Mouse (Mus musculus): ENCODE results near the gene Ddx25. TPM values are rescaled to one million over a fixed set of nuclear protein-coding genes. Genes with fewer than 3 reads are reported as not detected.

Ddx25 gene
- polyA plus RNA-seq, 1 experiment from 2014 or later, result 1.2 TPM

DNA sequence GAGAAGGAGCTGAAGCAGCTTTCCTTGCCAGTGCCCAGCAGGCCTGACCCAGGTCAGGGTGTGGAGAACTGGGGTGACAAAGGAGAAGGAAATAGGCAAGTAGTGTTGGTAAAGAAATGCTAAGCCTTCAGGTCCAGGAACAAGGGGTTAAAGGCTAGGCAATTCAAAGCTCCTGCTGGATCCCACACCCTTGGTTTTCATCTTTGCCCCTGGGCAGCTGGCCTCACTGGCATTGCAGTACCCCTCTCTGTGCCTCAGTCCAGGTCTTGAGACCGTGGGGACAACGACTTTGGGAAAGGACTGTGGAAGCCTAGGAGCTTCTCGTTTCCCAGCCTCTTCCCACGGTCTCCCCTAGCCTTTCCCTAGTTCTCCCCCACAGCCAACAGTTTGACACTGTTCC is 44.4 kb downstream of the Ddx25 start:
- Histone ChIP-seq H3K4me3 (ENCODE audit: low read length) (no peak overlapping the region), H3K27me3 (replicated peaks; ENCODE audit: control insufficient read depth, insufficient read depth, low read length) (no peaks in the 10 kb centered on the region), H3K27ac (ENCODE audit: low read length) (no peak overlapping the region), H3K36me3 (ENCODE audit: control insufficient read depth, insufficient read depth, low read length) (no peaks in the 10 kb centered on the region), H3K9ac (ENCODE audit: low read depth, low read length) (no peak overlapping the region), H3K4me1 (ENCODE audit: control insufficient read depth, insufficient read depth, low read length) (no peaks in the 10 kb centered on the region), H3K9me3 (ENCODE audit: control insufficient read depth, low read length) (no peaks in the 10 kb centered on the region), H3K4me2 (ENCODE audit: low read depth, low read length) (no peak overlapping the region)
- ATAC-seq, result no peak
- 85% methylated on average over 4 of the region's 4 CpGs for WGBS

DNA sequence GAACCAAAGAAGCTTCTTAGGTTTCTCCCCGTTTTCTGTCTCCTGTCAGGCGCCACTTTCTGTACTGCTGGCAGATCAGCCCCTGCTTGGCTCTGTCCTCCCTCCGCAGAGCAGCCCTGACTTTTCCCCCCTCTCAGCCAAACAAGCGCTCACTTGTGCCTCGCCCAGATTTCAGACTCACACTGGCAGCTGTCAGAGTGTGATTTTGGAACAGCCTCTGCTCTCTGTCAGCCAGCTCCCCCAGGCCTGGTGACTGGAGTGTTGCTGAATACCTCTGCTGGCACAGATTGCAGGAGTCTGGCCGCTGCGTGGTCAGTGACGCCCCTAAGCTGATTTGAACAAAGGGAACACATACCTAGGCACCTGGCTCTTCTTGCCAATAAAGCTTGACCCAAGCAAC is 50.1 kb downstream of the Ddx25 start:
- H3K27me3 ChIP-seq (replicated peaks; ENCODE audit: control insufficient read depth, insufficient read depth, low read length), result no peaks in the 10 kb centered on the region
- no peak overlapping the region for H3K4me3 ChIP-seq (ENCODE audit: low read length)
- no peaks in the 10 kb centered on the region for H3K36me3 ChIP-seq (ENCODE audit: control insufficient read depth, insufficient read depth, low read length)
- 52% methylated on average over 8 of the region's 8 CpGs for WGBS
- H3K4me1 ChIP-seq (ENCODE audit: control insufficient read depth, insufficient read depth, low read length), result no peaks in the 10 kb centered on the region
- H3K4me2 ChIP-seq (ENCODE audit: low read depth, low read length), result no peak overlapping the region
- H3K27ac ChIP-seq (ENCODE audit: low read length), result no peak overlapping the region
- no peaks in the 10 kb centered on the region for H3K9me3 ChIP-seq (ENCODE audit: control insufficient read depth, low read length)
- ATAC-seq, result peak; percentile 44; the same call in 1 of the 2 replicates
- H3K9ac ChIP-seq (ENCODE audit: low read depth, low read length), result no peak overlapping the region

DNA sequence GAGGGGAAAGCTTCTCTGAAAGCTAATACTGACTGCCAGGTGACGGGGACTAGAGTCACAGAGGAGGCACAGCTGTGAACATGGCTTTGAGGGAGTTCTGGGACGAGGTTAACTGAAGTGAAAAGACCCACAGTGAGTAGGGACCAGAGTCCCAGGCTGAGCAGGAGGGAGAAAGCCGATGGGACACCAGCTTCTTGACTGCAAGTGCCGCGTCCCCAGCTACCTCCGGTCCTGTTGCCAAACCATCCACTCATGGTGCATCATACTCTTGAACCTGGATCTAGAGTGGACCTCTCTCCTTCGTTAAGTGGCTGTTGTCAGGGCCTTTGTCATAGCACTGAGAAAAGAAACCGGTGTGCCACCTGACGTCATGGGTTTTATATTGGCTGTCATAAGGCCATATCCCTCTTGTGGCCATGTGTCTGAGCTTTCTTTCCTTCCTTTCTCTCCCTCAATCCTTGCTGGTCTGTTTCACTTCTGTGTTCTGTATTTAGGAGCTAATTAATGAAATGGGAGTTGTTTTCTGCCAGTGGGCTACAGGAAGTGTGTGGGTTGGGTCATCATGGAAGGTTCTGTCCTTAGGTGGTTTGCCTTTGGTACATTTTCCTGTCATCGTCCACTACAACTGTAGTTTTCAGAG is 55.8 kb downstream of the Ddx25 start:
- 91% methylated on average over 10 of the region's 10 CpGs for WGBS
- no peaks in the 10 kb centered on the region for H3K27me3 ChIP-seq (replicated peaks; ENCODE audit: control insufficient read depth, insufficient read depth, low read length)
- ATAC-seq, result no peak
- no peak overlapping the region for H3K27ac ChIP-seq (ENCODE audit: low read length)
- no peaks in the 10 kb centered on the region for H3K9me3 ChIP-seq (ENCODE audit: control insufficient read depth, low read length)
- H3K36me3 ChIP-seq (ENCODE audit: control insufficient read depth, insufficient read depth, low read length), result no peaks in the 10 kb centered on the region
- no peak overlapping the region for H3K9ac ChIP-seq (ENCODE audit: low read depth, low read length)
- H3K4me3 ChIP-seq (ENCODE audit: low read length), result no peak overlapping the region
- no peaks in the 10 kb centered on the region for H3K4me1 ChIP-seq (ENCODE audit: control insufficient read depth, insufficient read depth, low read length)
- no peak overlapping the region for H3K4me2 ChIP-seq (ENCODE audit: low read depth, low read length)

DNA sequence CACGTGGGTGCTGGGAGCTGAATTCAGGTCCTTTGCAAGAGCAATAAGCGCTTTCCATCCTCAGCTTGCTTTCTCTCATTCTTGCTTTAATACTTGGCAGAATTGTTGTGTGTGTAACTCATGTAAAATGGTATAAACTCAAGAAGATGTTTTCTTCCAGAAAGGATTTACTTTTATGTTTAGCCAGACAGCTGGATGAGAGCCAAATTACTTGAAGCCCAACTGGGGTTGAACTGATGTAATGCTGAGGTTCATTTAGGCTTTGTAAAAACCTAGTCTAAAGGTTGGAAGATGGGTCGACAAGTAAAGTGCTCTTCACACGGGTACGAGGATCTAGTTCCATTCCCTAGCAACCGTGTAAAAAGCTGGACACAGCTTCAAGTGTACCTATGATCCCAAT is 58.4 kb downstream of the Ddx25 start:
- no peaks in the 10 kb centered on the region for H3K4me1 ChIP-seq (ENCODE audit: control insufficient read depth, insufficient read depth, low read length)
- H3K4me2 ChIP-seq (ENCODE audit: low read depth, low read length), result no peak overlapping the region
- no peaks in the 10 kb centered on the region for H3K27me3 ChIP-seq (replicated peaks; ENCODE audit: control insufficient read depth, insufficient read depth, low read length)
- no peak for ATAC-seq
- WGBS, result 75% methylated on average over 6 of the region's 6 CpGs
- H3K36me3 ChIP-seq (ENCODE audit: control insufficient read depth, insufficient read depth, low read length), result no peaks in the 10 kb centered on the region
- no peak overlapping the region for H3K9ac ChIP-seq (ENCODE audit: low read depth, low read length)
- H3K4me3 ChIP-seq (ENCODE audit: low read length), result no peak overlapping the region
- H3K27ac ChIP-seq (ENCODE audit: low read length), result no peak overlapping the region
- H3K9me3 ChIP-seq (ENCODE audit: control insufficient read depth, low read length), result no peaks in the 10 kb centered on the region

DNA sequence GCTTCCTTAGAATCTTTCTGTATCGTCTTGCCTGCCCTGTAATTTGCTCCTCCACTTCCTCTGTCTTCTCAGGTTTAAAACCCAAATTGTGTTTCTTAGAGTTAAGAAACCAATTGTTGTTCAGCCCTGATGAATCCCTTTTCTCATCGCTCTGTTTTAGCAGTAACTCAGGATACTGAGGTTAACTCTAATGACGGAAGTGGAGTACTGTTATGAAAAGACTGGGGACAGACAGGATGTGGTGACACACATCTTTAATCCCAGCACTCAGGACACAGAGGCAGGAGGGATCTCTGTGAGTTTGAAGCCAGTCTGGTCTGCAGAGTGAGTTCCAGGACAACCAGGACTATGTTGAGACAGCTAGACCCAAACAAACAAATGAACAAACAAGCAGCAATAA is 62.9 kb downstream of the Ddx25 start:
- H3K4me3 ChIP-seq (ENCODE audit: low read length), result no peak overlapping the region
- H3K9ac ChIP-seq (ENCODE audit: low read depth, low read length), result no peak overlapping the region
- no peak overlapping the region for H3K27ac ChIP-seq (ENCODE audit: low read length)
- WGBS, result 67% methylated on average over 3 of the region's 3 CpGs
- H3K9me3 ChIP-seq (ENCODE audit: control insufficient read depth, low read length), result no peaks in the 10 kb centered on the region
- H3K36me3 ChIP-seq (ENCODE audit: control insufficient read depth, insufficient read depth, low read length), result no peaks in the 10 kb centered on the region
- no peaks in the 10 kb centered on the region for H3K4me1 ChIP-seq (ENCODE audit: control insufficient read depth, insufficient read depth, low read length)
- H3K4me2 ChIP-seq (ENCODE audit: low read depth, low read length), result no peak overlapping the region
- no peak for ATAC-seq
- no peaks in the 10 kb centered on the region for H3K27me3 ChIP-seq (replicated peaks; ENCODE audit: control insufficient read depth, insufficient read depth, low read length)

DNA sequence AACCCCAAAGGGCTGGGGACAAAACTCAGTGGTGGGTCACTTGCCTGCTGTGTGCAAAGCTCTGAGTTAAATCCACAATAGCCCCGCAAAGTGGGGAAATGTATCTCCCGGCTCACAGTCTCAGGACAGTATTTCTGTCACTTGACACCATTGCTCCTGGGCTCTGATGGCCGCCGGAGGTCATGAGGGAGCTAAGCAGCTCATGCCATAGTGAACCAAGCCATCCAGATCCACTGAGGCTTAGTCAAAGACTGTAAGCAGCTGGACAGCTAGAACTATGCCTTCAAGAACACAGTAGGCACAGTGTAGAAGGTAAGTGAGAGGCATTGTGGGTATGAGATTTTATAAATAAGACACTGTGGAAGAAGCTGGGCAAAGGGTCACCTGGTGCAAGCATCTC is 63.4 kb downstream of the Ddx25 start:
- no peak overlapping the region for H3K9ac ChIP-seq (ENCODE audit: low read depth, low read length)
- no peaks in the 10 kb centered on the region for H3K27me3 ChIP-seq (replicated peaks; ENCODE audit: control insufficient read depth, insufficient read depth, low read length)
- H3K4me3 ChIP-seq (ENCODE audit: low read length), result no peak overlapping the region
- no peaks in the 10 kb centered on the region for H3K36me3 ChIP-seq (ENCODE audit: control insufficient read depth, insufficient read depth, low read length)
- no peak for ATAC-seq
- no peak overlapping the region for H3K27ac ChIP-seq (ENCODE audit: low read length)
- no peaks in the 10 kb centered on the region for H3K4me1 ChIP-seq (ENCODE audit: control insufficient read depth, insufficient read depth, low read length)
- WGBS, result 56% methylated on average over 4 of the region's 4 CpGs
- no peaks in the 10 kb centered on the region for H3K9me3 ChIP-seq (ENCODE audit: control insufficient read depth, low read length)
- no peak overlapping the region for H3K4me2 ChIP-seq (ENCODE audit: low read depth, low read length)

DNA sequence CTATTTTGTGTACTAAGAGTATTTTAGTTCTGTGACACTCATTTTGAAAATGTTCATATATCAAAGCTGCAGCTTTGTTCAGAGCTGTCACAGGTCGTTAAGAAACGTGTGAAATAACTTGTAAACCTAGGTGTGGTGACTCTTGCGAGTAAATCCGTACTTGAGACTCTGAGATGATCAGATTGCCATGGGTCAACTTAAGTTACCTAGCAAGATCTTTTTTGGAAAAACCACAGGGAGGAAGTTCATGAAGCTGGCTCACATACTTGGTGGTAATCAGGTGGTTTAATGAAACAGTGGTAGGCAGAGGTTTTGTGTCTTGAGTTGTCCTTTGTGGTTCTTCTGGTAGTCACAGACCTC is 64.6 kb downstream of the Ddx25 start:
- Histone ChIP-seq H3K4me2 (ENCODE audit: low read depth, low read length) (no peak overlapping the region), H3K27ac (ENCODE audit: low read length) (peak overlapping the region; percentile 26; the same call in 1 of the 2 replicates), H3K4me1 (ENCODE audit: control insufficient read depth, insufficient read depth, low read length) (no peaks in the 10 kb centered on the region), H3K36me3 (ENCODE audit: control insufficient read depth, insufficient read depth, low read length) (no peaks in the 10 kb centered on the region), H3K4me3 (ENCODE audit: low read length) (no peak overlapping the region), H3K9me3 (ENCODE audit: control insufficient read depth, low read length) (no peaks in the 10 kb centered on the region), H3K27me3 (replicated peaks; ENCODE audit: control insufficient read depth, insufficient read depth, low read length) (no peaks in the 10 kb centered on the region), H3K9ac (ENCODE audit: low read depth, low read length) (no peak overlapping the region)
- peak; percentile 52 for ATAC-seq
- WGBS, result 51% methylated on average over 4 of the region's 4 CpGs

DNA sequence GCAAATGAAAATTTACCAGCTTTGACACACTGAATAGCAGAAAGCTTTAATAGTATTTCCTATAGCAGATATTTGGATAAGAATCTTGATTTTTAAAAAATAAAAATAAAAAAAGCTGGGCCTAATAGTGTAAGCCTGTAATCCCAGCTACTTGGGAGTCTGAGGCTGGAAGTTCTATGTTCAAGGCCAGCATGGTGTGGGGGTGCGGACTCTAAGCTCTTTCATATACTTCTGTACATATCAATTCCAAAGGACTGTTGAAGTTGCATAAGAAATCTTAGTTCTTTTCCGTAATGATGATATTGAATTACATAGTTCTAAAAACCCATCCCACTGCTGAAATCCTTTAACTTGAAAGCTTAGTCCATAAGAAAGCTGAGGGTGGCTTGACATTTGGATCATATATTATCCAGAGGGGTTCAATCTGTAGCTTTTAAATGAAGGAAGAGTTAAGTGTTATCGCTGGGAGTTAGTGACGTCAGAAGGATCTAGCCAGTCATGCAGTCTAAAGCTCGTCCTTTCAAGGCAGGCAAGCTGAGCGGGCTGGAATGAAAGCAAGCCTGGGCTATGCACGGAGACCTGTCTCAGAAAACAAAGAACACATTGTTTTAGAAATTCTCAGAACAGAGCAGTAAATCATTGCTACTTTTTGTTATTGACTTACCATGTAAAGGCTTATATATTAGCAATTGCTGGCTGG is 65.1 kb downstream of the Ddx25 start:
- peak overlapping the region; percentile 26; the same call in 1 of the 2 replicates for H3K27ac ChIP-seq (ENCODE audit: low read length)
- H3K4me1 ChIP-seq (ENCODE audit: control insufficient read depth, insufficient read depth, low read length), result no peaks in the 10 kb centered on the region
- 47% methylated on average over 7 of the region's 7 CpGs for WGBS

DNA sequence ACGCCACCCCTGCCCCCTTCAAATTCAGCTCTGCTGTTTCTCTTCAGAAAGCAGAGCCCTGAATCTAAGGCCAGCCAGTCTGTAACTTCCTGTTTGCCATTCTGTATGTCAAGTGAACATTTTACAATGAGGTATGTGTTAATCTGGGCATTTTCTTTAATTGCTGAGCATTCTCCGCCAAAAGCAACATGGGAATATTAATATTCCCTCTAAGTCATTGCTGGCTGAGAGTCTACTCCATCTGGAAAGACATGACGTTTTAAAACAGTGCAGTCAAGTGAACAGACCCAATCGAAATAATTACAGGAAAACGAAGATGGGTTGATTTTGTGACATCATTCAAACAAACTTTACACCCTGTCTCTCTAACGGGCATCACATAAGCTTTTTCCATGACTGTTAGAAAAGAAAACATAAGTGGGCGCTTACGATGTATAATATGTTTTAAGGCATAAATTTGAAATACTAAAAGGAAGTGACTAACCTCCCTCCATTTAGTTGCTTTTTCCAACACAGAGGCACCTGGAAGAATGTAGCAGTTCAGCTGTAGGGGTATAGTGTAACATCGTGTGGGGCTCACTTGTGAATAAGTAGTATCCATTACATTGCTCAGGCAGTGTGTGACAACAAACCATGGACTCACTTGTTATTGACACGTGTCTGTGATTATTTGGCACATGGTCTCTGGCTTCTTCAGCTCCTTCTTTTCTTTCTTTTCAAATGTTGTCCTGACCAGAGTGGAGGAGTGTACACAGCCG is 67.0 kb downstream of the Ddx25 start:
- Histone ChIP-seq H3K27me3 (replicated peaks; ENCODE audit: control insufficient read depth, insufficient read depth, low read length) (no peaks in the 10 kb centered on the region), H3K9me3 (ENCODE audit: control insufficient read depth, low read length) (no peaks in the 10 kb centered on the region), H3K9ac (ENCODE audit: low read depth, low read length) (no peak overlapping the region), H3K27ac (ENCODE audit: low read length) (no peak overlapping the region), H3K36me3 (ENCODE audit: control insufficient read depth, insufficient read depth, low read length) (0 out of 2 replicates have a peak, but pooled peaks cover 2% of the 10 kb centered on the region), H3K4me2 (ENCODE audit: low read depth, low read length) (no peak overlapping the region), H3K4me1 (ENCODE audit: control insufficient read depth, insufficient read depth, low read length) (no peaks in the 10 kb centered on the region), H3K4me3 (ENCODE audit: low read length) (no peak overlapping the region)
- ATAC-seq, result no peak
- WGBS, result 84% methylated on average over 11 of the region's 11 CpGs

More for the DNA sequence above, 65.1 kb downstream of the Ddx25 start:
- H3K4me2 ChIP-seq (ENCODE audit: low read depth, low read length), result no peak overlapping the region
- H3K36me3 ChIP-seq (ENCODE audit: control insufficient read depth, insufficient read depth, low read length), result no peaks in the 10 kb centered on the region
- no peaks in the 10 kb centered on the region for H3K27me3 ChIP-seq (replicated peaks; ENCODE audit: control insufficient read depth, insufficient read depth, low read length)
- peak; percentile 91 for ATAC-seq
- no peaks in the 10 kb centered on the region for H3K9me3 ChIP-seq (ENCODE audit: control insufficient read depth, low read length)
- H3K4me3 ChIP-seq (ENCODE audit: low read length), result no peak overlapping the region
- H3K9ac ChIP-seq (ENCODE audit: low read depth, low read length), result no peak overlapping the region
